Mouse (Mus musculus) mature B cell (primary cell): ENCODE data around the gene Atrip.

Experiments used
- in situ Hi-C: fragments of 300-500 bp; cut with MboI; formaldehyde crosslinking; loops from 2 replicates; pipeline ENCODE4 v1.14.3; 2019

Atrip gene

DNA sequence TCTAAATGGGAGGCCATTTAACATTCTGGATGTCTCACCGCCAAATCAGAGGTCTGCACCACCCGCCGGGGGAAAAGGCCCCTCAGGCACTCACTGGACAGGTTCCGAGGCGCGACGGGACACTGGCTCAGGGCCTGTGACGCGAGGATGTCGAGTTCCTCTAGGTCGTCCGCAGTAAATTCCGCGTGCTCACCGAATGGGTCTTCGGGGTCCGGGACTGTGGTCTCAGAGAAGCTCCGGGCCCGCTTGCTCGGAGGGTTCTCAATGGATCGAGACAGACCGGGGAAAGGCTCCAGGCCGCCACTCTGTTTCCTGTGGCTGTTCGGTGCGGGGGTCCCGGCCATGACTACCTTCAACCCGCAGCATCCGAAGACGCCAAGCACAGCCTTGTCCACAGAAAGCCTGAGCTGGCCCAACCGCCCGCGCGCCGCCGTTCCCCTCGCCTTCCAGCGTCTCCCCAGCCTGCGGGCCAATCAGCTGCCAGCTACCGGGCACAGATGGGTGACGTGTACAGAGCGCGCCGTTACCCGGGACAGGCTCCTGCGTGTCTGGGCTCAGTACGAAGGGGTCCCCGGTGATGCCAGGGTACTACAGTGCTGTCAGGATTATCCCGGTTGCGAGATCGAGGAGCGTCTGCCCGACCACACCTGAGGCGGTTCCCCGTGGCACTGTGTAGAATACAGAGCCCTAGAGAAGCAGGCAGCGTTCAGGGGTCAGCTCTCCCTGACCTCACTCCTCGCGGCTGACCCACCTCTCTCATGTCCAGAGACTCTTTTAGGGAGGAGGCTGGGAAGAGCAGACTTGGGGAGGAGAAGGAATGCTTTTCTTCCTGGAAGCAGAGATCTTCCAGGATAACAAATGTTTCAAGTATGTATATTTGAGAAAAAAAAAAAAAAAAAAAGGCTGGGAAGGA, at the start of gene Atrip:
Gene Atrip, minus strand, starts transcription at position 464 of the 913 bp plus-strand sequence.
- in situ Hi-C loops, result no loop called here

DNA sequence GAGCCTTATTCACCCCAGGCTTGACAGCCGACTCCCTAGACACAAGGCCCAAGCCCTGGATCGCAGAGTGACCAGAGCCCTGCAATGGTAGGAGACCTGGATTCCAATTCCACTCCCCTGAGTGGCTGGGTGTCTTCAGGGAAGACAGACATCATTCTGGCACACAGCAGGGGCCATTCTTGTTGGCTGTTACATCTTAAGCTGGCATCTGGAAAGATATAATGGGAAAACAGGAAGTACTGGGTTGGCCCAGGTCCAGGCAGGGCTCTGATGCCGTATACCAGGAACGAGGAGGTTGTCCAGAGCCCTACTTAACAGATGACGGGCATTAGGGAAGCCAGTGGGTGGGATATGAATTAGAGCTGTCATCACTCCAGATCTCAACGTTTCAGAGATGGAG, 49.3 kb upstream of the Atrip start:
- in situ Hi-C loops, result loop anchor here (5.0 kb wide), 1 partner anchor 116 kb away; no protein-coding TSS in a partner anchor

DNA sequence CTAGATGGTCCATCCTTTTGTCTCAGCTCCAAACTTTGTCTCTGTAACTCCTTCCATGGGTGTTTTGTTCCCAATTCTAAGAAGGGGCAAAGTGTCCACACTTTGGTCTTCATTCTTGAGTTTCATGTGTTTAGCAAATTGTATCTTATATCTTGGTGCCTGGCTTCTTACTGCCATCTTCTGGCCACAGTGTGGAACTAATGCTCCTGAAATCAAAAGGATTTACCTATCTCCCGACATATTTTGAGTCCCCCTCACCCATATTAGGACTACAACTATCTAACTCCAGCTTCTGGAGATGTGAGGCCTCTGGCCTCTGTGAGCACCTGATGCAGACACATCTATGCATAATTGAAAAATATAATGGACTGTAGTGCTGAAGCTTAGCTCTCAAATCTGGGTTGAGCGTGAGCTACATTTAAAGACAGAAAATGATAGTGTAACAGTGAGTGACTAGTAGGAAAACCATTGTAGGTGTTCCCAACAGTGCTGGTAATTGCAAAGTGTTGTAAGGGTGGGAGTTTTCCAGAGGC, 48.7 kb upstream of the Atrip start:
- in situ Hi-C loops, result loop anchor here (5.0 kb wide), 1 partner anchor 115 kb away; no protein-coding TSS in a partner anchor

DNA sequence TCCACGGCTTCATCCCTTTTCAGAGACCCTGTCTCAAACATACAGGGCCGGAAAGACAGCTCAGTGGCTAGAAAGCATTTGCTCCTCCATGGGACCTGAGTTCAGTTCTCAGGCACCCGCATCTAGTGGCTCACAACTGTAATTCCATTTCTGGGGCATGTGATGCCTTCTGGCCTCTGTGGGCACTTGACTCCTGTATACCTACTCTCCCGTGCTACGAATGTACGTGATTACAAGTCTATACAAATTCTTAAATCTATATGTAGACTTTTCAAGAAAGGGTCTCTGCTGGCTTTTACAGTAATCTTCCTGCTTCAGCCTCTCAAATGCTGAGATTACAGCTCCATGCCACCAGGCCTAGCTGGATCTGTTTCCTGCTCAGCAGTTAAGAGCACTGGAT, 47.0 kb upstream of the Atrip start:
- in situ Hi-C loops, result loop anchor here (5.0 kb wide), 1 partner anchor 114 kb away; no protein-coding TSS in a partner anchor

DNA sequence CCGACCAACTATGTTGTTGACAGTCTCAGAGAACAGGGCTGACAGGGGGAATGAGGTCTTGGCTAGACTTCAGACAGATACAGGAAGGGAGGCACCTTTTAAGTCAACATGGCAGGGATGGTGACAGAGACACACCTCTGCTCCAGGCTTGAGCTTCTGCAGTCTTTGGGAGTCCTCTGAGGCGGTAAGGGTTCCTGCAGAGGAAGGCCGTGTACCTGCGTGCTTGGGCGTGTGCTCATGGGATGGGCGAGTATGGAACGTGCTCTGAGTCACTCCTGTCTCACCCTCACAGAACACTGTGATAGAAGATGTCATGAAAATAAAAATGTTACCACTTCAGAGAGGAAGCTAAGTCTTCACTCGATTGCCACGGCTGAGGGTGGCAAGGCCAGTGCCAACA, 45.6 kb upstream of the Atrip start:
- in situ Hi-C loops, result no loop called here

DNA sequence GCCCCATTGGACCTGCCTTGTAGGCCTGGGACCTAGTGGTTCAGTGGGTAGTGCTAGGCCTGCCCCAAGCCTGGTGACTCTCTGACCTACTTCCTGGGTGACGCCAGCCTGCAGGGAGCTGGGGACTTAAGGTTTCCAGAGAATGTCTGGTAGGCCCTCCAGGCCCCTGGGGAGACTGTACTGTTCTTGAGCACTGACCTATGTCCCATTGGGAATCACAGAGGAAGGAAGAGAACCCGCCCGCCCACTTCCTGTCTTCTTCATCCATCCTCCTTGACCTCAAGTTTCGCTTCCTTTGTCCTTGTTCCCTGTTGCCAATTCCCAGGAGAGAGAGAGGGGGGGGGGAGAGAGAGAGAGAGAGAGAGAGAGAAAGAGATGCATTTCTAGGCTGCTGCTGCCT, 44.2 kb upstream of the Atrip start:
- in situ Hi-C loops, result no loop called here

DNA sequence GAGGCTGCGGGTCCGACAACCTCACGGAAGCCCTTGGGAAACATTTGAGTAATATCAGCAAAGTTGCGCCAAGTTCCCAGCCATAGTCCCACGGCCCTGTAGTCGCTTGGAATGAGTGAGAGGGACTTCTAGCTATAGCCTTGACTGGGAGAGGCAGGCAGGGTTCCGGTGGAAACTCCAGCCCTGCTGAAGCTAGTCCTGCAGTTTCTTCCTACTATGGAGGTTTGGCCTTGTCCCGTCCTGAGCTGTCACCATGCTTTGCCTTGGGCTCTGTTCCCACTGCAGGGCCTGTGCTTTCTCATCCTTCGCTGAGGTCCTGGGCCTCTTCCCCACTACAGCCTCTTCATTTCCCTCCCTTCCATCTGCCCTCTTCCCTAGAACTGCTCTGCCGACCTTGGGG, 42.3 kb upstream of the Atrip start:
- in situ Hi-C loops, result no loop called here

DNA sequence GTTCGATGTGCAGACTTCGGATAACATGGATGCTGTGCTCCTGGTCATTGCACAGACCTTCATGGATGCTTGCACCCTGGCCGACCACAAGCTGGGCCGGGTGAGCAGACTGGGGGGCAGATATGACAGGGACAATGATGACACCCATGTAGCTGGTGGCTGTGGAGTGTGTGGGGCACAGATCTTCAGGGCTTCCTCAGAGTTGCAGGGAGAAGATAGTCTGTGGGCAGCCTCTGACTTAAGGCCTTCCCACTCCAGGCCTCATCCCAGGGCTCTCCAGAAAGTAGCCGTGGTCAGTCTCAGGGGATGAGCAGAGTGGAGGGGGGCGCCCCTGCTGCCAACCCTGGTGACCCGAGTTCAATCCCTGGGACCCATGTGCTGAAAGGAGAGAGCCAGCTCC, 40.9 kb upstream of the Atrip start:
- in situ Hi-C loops, result no loop called here

DNA sequence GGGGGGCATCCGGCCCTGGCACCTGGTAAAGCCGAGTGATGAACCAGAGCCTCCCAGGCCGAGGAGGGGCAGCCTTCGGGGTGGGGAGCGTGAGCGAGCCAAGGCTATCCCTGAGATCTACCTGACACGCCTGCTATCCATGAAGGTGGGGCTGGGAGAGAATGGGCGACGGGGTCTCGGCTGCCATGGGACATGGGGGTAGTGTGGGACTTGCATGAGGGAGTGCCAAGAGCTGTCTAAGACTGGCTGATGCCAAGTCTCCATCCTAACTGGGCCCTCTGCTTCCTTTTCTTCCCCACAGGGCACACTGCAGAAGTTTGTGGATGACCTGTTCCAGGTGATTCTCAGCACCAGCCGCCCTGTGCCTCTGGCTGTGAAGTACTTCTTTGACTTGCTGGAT, 40.4 kb upstream of the Atrip start:
- in situ Hi-C loops, result no loop called here

DNA sequence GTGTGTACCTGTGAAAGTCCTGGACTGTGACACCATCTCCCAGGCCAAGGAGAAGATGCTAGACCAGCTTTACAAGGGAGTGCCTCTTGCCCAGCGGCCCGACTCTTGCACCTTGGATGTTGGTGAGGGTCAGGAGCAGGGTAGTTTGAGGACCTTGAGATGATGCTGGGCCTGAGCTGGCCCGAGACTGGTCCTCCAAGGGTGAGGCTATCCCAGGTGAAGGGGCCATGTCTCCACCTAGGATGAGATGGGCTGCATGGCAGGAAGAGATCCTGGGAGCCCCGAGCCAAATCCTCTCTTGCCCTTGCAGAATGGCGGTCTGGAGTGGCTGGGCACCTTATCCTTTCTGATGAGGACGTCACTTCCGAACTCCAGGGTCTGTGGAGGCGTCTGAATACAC, 39.4 kb upstream of the Atrip start:
- in situ Hi-C loops, result no loop called here

DNA sequence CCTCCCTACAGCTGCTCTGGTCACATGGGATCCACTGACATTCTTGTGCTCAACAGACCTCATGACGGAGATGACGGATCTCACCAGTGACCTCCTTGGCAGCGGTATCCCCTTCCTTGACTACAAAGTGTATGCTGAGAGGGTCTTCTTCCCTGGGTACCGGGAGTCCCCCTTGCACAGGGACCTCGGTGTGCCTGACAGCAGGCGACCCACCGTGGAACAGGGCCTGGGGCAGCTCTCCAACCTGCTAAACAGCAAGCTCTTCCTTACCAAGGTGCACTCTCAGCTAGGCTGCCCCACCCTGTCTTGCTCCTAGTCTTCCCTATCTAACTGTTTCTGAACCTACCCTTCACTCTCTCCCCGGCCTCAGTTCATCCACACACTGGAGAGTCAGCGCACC, 37.7 kb upstream of the Atrip start:
- in situ Hi-C loops, result no loop called here

DNA sequence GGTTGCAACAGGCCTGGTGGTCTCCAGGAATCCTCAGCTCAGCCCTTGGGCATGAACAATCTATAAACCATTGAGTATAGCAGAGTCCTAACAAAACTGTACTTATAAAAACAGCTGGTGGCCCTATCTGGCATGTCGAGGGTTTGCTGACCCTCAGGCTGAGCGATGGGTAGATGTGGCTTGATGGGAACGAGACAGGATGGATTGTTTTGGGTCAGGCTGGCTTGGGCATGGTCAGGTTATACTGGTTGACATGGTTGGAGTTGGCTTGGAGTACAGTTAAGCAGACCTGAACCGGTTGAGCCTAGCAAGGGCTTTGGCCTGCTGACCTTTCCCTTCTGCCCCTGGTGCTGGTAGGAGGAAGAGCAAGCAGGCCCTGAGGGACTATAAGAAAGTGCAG, 37.2 kb upstream of the Atrip start:
- in situ Hi-C loops, result no loop called here

DNA sequence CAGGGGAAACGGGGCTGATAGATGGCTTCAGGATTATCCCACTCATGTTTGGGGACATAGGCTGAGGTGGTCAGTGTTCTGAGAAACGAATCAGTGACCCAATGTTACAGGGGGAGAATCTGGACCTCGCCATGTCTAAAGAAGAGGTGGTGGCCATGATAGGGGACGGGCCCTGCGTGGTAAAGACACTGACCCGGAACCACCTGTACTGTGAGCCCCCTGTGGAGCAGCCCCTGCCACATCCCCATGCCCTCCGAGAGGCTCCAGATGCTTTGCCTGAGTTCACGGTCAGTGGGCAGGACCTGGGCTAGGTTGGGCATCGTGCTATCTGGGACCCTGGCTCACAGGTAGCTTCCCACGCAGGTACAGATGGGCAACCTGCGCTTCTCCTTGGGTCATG, 36.3 kb upstream of the Atrip start:
- in situ Hi-C loops, result no loop called here

DNA sequence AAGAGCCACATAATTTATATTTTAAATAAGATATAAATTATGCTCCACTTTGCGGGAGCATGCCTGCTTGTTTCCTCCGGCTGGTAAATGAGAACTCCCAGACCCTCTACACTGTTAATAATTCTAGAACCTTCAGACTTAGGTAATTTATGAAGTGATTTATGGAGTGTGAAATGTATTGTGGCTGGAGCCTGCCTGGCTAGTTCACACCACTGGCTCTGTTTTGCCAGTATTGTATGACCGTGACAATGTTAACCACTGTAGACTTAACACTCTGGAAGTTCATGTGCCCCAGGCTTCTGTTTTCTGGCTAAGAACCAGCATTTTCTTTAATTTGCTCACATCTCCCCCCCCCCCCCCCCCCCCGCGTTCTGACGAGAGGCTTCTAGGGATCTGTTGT, 33.4 kb upstream of the Atrip start:
- in situ Hi-C loops, result no loop called here

DNA sequence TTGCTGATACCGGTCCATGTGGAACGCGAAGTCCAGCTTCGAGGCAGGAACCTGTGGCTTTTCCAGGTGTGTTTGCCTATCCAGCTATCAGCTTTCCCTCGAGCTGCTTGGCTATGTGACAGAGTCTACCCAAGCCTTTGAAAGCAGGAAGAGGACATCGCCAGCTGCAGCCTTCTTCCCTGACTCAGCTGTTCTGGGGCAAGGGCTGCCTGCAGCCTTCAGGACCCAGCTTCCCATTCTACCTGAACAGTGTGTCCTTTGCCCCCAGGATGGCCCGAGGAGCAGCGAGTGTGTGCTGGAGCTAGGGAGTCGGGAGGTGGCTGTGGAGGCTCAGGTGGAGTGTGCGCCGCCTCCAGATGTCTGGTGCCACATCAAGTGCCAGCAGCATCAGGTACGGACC, 31.7 kb upstream of the Atrip start:
- in situ Hi-C loops, result no loop called here

DNA sequence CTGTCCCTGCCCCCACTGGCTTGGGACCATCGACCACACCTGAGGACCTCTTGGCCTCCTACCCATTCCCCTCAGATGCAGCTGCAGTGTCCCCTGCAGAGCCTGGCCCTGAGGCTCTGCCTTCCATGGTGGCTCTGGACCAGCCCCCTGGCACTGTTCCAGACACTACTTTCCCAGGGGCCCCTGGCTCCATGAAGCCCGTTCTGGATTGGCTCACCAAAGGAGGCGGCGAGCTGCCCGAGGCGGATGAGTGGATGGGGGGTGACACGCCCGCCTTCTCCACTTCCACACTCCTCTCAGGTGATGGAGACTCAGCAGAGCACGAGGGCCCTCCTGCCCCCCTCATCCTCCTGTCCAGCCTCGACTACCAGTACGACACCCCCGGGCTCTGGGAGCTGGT, 31.1 kb upstream of the Atrip start:
- in situ Hi-C loops, result no loop called here

DNA sequence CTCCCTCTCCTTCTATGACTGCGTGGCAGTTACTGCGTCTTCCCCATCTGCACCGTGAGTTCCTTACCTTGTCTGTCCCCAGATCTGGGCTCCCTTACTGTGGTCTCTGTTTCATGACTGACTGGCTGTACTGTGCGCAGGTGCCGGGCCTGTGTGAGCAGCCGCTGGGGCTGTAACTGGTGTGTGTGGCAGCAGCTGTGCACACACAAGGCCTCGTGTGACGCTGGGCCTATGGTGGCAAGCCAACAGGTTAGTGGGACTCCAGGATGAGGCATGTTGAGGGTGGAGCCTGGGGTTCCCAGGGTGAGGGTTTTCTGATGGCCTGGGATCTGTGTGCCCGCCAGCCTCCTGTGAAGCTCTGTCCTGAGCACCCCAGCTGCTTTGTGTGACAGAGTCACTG, 30.2 kb upstream of the Atrip start:
- in situ Hi-C loops, result no loop called here

DNA sequence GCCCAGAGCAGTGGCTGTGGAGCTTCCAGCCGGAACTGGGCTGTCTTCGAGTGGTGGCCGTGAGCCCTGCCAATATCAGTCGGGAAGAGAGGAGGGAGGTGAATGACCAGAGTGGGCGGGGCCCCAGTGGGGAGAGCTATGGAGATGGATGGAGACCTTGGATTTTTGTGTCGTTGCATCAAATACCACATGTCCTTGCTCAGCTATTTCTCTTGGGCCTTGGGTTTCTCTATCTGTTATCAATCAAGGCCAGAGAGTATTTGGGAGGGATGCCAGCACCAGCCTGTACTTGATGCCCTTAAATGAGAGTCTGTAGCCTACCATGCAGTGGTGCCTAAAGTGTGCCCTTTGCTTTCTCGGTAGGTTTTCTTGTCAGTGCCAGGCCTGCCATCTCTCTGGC, 29.3 kb upstream of the Atrip start:
- in situ Hi-C loops, result no loop called here

DNA sequence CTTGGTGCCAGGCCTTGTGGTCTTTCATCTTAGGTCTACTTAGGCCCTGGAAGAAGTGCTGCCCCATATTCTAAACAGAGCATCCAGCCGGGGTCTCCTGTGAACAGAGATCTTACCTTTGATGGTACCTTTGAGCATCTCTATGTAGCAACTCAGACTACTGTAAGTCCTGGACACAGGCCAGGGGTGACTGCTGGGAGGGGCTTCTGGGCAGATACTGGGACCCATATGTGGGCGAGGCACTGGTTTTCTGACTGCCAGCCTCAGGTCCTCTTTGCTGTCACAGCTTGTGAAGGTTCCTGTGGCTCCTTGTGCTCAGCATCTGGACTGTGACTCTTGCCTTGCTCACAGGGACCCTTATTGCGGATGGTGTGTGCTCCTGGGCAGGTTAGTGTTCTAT, 28.6 kb upstream of the Atrip start:
- in situ Hi-C loops, result no loop called here

DNA sequence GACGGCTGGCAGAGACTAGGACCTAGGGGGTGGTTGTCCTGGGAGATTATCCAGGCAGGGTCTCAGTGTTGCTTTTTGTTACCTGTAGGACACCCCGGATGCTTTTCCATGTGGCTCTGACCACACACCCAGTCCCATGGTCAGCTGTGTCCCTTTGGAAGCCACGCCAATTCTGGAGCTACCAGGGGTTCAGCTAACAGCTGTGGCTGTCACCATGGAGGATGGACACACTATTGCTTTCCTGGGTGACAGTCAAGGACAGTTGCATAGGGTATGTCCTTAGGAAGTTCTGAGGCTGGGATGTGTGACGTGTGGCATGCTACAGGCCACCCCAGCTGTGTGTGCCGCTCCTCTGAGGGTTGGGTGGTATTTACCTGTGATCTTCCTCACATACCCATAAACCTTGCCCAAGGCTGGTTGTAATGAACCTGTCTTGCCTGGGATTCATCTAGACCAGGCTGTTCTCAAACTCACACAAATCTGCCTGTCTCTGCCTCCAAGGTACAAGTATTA, 28.1 kb upstream of the Atrip start:
- in situ Hi-C loops, result no loop called here

DNA sequence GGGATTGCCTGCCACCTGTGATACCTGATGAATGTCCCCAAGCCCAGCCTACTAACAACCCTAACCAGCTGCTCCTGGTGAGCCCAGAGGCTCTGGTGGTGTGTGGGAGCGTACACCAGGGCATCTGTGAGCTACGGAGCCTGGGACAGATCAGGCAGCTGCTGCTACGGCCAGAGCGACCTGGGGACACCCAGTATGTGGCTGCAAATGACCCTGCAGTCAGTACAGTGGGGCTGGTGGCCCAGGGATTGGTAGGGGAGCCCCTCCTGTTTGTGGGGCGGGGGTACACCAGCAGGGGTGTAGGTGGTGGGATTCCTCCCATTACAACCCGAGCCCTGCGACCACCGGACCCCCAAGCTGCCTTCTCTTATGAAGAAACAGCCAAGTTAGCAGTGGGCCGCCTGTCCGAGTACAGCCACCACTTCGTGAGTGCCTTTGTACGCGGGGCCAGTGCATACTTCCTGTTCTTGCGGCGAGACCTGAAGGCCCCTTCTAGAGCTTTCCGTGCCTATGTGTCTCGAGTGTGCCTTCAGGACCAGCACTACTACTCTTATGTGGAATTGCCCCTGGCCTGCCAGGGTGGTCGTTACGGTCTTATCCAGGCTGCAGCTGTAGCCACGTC, 26.5 kb upstream of the Atrip start:
- in situ Hi-C loops, result no loop called here

DNA sequence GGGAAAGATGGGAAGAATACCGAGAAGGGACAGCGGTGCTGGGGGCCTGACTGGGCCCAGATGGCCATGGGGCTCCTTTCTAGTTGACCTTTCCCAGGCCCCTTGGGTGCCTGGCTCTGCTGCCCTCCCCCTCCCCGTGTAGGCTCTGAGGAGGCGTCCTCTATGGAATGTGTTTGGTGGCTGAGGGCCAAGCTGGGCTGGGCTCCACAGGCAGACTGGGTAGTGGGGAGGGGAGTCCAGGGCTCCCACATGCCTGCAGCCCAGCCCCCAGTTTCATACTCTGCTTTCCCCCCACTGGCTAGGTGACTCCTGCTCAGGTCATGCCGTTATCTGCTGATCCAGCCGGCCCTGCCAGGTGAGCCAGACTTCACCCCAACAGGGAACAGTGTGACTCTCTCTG, 25.0 kb upstream of the Atrip start:
- in situ Hi-C loops, result no loop called here

DNA sequence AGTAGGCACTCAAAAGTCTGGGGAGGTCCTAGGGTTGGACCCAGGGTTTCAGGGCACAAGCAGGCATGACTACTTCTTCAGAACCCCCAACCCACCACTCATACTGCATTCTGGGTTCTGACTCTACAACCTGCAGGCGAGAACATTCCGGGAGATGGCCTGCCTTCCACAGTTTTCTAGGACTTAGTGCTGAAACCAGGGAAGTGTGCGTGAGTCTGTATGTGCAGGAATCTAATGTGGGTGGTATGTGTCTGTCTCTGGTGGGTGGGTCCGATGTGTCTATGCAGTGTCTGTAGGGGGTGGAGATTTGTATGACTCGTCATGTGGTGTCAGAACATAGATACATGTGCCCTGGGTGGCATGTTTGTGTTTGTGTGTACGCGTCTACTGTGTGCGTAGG, 24.4 kb upstream of the Atrip start:
- in situ Hi-C loops, result no loop called here
